Mouse (Mus musculus): ENCODE results near the gene Dscam. TPM values are rescaled to one million over a fixed set of nuclear protein-coding genes. Genes with fewer than 3 reads are reported as not detected.

The Dscam gene
- polyA plus RNA-seq, 1 experiment from 2014 or later: 0.15 TPM

- ATAC-seq: no peak
- H3K9me3 ChIP-seq: no peaks in the 10 kb centered on the region
- H3K36me3 ChIP-seq: no peaks in the 10 kb centered on the region
- H3K27me3 ChIP-seq (replicated peaks): no peaks in the 10 kb centered on the region; the same call in 1 of the 2 replicates
- H3K4me1 ChIP-seq (replicated peaks): no peaks in the 10 kb centered on the region
- H3K9ac ChIP-seq: no peak overlapping the region
- WGBS: 65% methylated on average over 3 of the region's 3 CpGs
- H3K4me3 ChIP-seq (replicated peaks): no peak overlapping the region
- no peak overlapping the region for H3K4me2 ChIP-seq (replicated peaks)
- H3K27ac ChIP-seq: no peak overlapping the region
Observed at GRCm38 (mm10) chr16:96758381-96758780, 412.2 kb downstream of the Dscam start.

- H3K4me1 ChIP-seq (replicated peaks): no peaks in the 10 kb centered on the region
- H3K9ac ChIP-seq: no peak overlapping the region
- H3K9me3 ChIP-seq: no peaks in the 10 kb centered on the region
- H3K36me3 ChIP-seq: no peaks in the 10 kb centered on the region
- ATAC-seq: no peak
- 7% methylated on average over 9 of the region's 9 CpGs for WGBS
- H3K4me2 ChIP-seq (replicated peaks): no peak overlapping the region
- no peak overlapping the region for H3K4me3 ChIP-seq (replicated peaks)
- no peak overlapping the region for H3K27ac ChIP-seq
- H3K27me3 ChIP-seq (replicated peaks): no peaks in the 10 kb centered on the region; the same call in 1 of the 2 replicates
Observed at GRCm38 (mm10) chr16:96757588-96758313, 412.8 kb downstream of the Dscam start.

GRCm38 (mm10) chr16:96756994-96757393, 413.6 kb downstream of the Dscam start:
- Histone ChIP-seq H3K27ac (no peak overlapping the region), H3K4me1 (replicated peaks) (no peaks in the 10 kb centered on the region), H3K27me3 (replicated peaks) (no peaks in the 10 kb centered on the region; the same call in 1 of the 2 replicates), H3K9me3 (no peaks in the 10 kb centered on the region), H3K9ac (no peak overlapping the region), H3K4me2 (replicated peaks) (no peak overlapping the region), H3K36me3 (no peaks in the 10 kb centered on the region), H3K4me3 (replicated peaks) (no peak overlapping the region)
- 26% methylated on average over 7 of the region's 7 CpGs for WGBS
- no peak for ATAC-seq

- 76% methylated on average over 6 of the region's 6 CpGs for WGBS
- ATAC-seq: no peak
- Histone ChIP-seq H3K36me3 (no peaks in the 10 kb centered on the region), H3K4me1 (replicated peaks) (no peaks in the 10 kb centered on the region), H3K9ac (no peak overlapping the region), H3K27ac (no peak overlapping the region), H3K27me3 (replicated peaks) (no peaks in the 10 kb centered on the region; the same call in 1 of the 2 replicates), H3K4me3 (replicated peaks) (no peak overlapping the region), H3K4me2 (replicated peaks) (no peak overlapping the region), H3K9me3 (no peaks in the 10 kb centered on the region)
Observed at GRCm38 (mm10) chr16:96754971-96755504, 415.5 kb downstream of the Dscam start.

GRCm38 (mm10) chr16:96754381-96754780, 416.2 kb downstream of the Dscam start:
- H3K9ac ChIP-seq: no peak overlapping the region
- H3K27me3 ChIP-seq (replicated peaks): no peaks in the 10 kb centered on the region; the same call in 1 of the 2 replicates
- no peak for ATAC-seq
- no peak overlapping the region for H3K4me3 ChIP-seq (replicated peaks)
- no peak overlapping the region for H3K27ac ChIP-seq
- H3K4me1 ChIP-seq (replicated peaks): no peaks in the 10 kb centered on the region
- H3K9me3 ChIP-seq: no peaks in the 10 kb centered on the region
- WGBS: 56% methylated on average over 6 of the region's 6 CpGs
- H3K36me3 ChIP-seq: no peaks in the 10 kb centered on the region
- H3K4me2 ChIP-seq (replicated peaks): no peak overlapping the region

GRCm38 (mm10) chr16:96753781-96754173, 416.8 kb downstream of the Dscam start:
- ATAC-seq: no peak
- no peaks in the 10 kb centered on the region; the same call in 1 of the 2 replicates for H3K27me3 ChIP-seq (replicated peaks)
- H3K9ac ChIP-seq: no peak overlapping the region
- no peaks in the 10 kb centered on the region for H3K36me3 ChIP-seq
- H3K9me3 ChIP-seq: no peaks in the 10 kb centered on the region
- no peak overlapping the region for H3K4me2 ChIP-seq (replicated peaks)
- H3K27ac ChIP-seq: no peak overlapping the region
- WGBS: 32% methylated on average over 4 of the region's 4 CpGs
- no peak overlapping the region for H3K4me3 ChIP-seq (replicated peaks)
- H3K4me1 ChIP-seq (replicated peaks): no peaks in the 10 kb centered on the region

GRCm38 (mm10) chr16:96753164-96753780, 417.3 kb downstream of the Dscam start:
- Histone ChIP-seq H3K9me3 (no peaks in the 10 kb centered on the region), H3K4me3 (replicated peaks) (no peak overlapping the region), H3K4me2 (replicated peaks) (no peak overlapping the region), H3K9ac (no peak overlapping the region), H3K4me1 (replicated peaks) (no peaks in the 10 kb centered on the region), H3K36me3 (no peaks in the 10 kb centered on the region), H3K27ac (no peak overlapping the region), H3K27me3 (replicated peaks) (no peaks in the 10 kb centered on the region; the same call in 1 of the 2 replicates)
- no peak for ATAC-seq
- whole genome bisulfite sequencing: 72% methylated on average over 2 of the region's 2 CpGs

GRCm38 (mm10) chr16:96742475-96743255, 427.9 kb downstream of the Dscam start:
- no peak for ATAC-seq
- WGBS: 84% methylated on average over 5 of the region's 5 CpGs
- Histone ChIP-seq H3K4me2 (replicated peaks) (no peak overlapping the region), H3K27ac (no peak overlapping the region), H3K36me3 (no peaks in the 10 kb centered on the region), H3K9me3 (no peaks in the 10 kb centered on the region), H3K27me3 (replicated peaks) (no peaks in the 10 kb centered on the region), H3K4me3 (replicated peaks) (no peak overlapping the region), H3K4me1 (replicated peaks) (no peaks in the 10 kb centered on the region), H3K9ac (no peak overlapping the region)

GRCm38 (mm10) chr16:96741336-96741735, 429.2 kb downstream of the Dscam start:
- Histone ChIP-seq H3K4me3 (replicated peaks) (no peak overlapping the region), H3K4me1 (replicated peaks) (no peaks in the 10 kb centered on the region), H3K27ac (no peak overlapping the region), H3K36me3 (no peaks in the 10 kb centered on the region), H3K9ac (no peak overlapping the region), H3K27me3 (replicated peaks) (no peaks in the 10 kb centered on the region), H3K4me2 (replicated peaks) (no peak overlapping the region), H3K9me3 (no peaks in the 10 kb centered on the region)
- ATAC-seq: no peak
- 75% methylated on average over 1 of the region's 1 CpGs for WGBS

- Histone ChIP-seq H3K4me1 (replicated peaks) (no peaks in the 10 kb centered on the region), H3K4me3 (replicated peaks) (no peak overlapping the region), H3K4me2 (replicated peaks) (no peak overlapping the region), H3K27ac (no peak overlapping the region), H3K9me3 (no peaks in the 10 kb centered on the region), H3K36me3 (no peaks in the 10 kb centered on the region), H3K27me3 (replicated peaks) (no peaks in the 10 kb centered on the region), H3K9ac (no peak overlapping the region)
- ATAC-seq: no peak
- 81% methylated on average over 7 of the region's 7 CpGs for WGBS
Observed at GRCm38 (mm10) chr16:96740073-96741055, 430.2 kb downstream of the Dscam start.

GRCm38 (mm10) chr16:96736501-96736900, 434.1 kb downstream of the Dscam start:
- 81% methylated on average over 1 of the region's 1 CpGs for WGBS
- H3K27me3 ChIP-seq (replicated peaks): no peaks in the 10 kb centered on the region
- no peak overlapping the region for H3K27ac ChIP-seq
- H3K4me1 ChIP-seq (replicated peaks): no peaks in the 10 kb centered on the region
- no peaks in the 10 kb centered on the region for H3K9me3 ChIP-seq
- H3K9ac ChIP-seq: no peak overlapping the region
- ATAC-seq: no peak
- H3K36me3 ChIP-seq: no peaks in the 10 kb centered on the region
- H3K4me3 ChIP-seq (replicated peaks): no peak overlapping the region
- H3K4me2 ChIP-seq (replicated peaks): no peak overlapping the region
